Mouse (Mus musculus) thymus, adult 2 months (tissue): ENCODE data around the gene Icmt. TPM values are rescaled to one million over a fixed set of nuclear protein-coding genes. Genes with fewer than 3 reads are reported as not detected.

Experiments used
- DNase-seq: peaks from one replicate; pipeline ENCODE4 v3.0.0; 2021
- H3K27ac ChIP-seq: fragments of 200-500 bp; 2 replicates; pipeline ENCODE4 v1.5.1; 2012; ENCODE audit warnings: low read length, control low read depth; ENCODE audit not compliant: control insufficient read depth, insufficient read depth
- H3K27me3 ChIP-seq: fragments of 200-500 bp; 2 replicates; pipeline ENCODE4 v1.6.1; 2012; ENCODE audit warnings: mild to moderate bottlenecking, low read length, moderate library complexity, mixed read lengths; ENCODE audit not compliant: control insufficient read depth, insufficient read depth
- H3K36me3 ChIP-seq: fragments of 200-500 bp; 2 replicates; pipeline ENCODE4 v1.6.1; 2012; ENCODE audit warnings: mild to moderate bottlenecking, low read length, moderate library complexity; ENCODE audit not compliant: control insufficient read depth, insufficient read depth
- H3K4me1 ChIP-seq: fragments of 200-500 bp; replicated peaks from 2 replicates; pipeline ENCODE4 v1.6.1; 2012; ENCODE audit warnings: low read length; ENCODE audit not compliant: control insufficient read depth, insufficient read depth
- H3K4me3 ChIP-seq: fragments of 200-500 bp; 2 replicates; pipeline ENCODE4 v1.5.1; 2012; ENCODE audit warnings: mild to moderate bottlenecking, low read length, control low read depth, moderate library complexity; ENCODE audit not compliant: control insufficient read depth, insufficient read depth
- CTCF ChIP-seq: fragments of 200-500 bp; IDR thresholded peaks from 2 replicates; pipeline ENCODE4 v1.5.1; 2012; ENCODE audit warnings: mild to moderate bottlenecking, control low read depth, low read length, moderate library complexity, borderline replicate concordance; ENCODE audit not compliant: control insufficient read depth, poor library complexity, insufficient read depth; ENCODE audit errors: extremely low read depth
- POLR2A ChIP-seq: fragments of 200-500 bp; IDR thresholded peaks from 2 replicates; pipeline ENCODE4 v1.6.1; 2012; ENCODE audit warnings: mild to moderate bottlenecking, low read length, control low read depth, moderate library complexity; ENCODE audit not compliant: control insufficient read depth, poor library complexity, insufficient read depth; ENCODE audit errors: extremely low read depth
- WGBS: fragments of 180-500 bp; shearing (Covaris S2); methylation state at CpG from one replicate; pipeline ENCODE4 v1.1.7; 2018; 5-methylcytosine and 5-hydroxymethylcytosine counted together
- polyA plus RNA-seq: library from polyadenylated mRNA; depleted of rRNA; stranded (reverse); fragments of >200 nt; gene quantifications from 2 replicates; pipeline ENCODE4 v1.2.3, GENCODE M21; 2012; rRNA removed

Gene Icmt
- 42.6 and 48.1 TPM in 2 replicates for polyA plus RNA-seq

DNA sequence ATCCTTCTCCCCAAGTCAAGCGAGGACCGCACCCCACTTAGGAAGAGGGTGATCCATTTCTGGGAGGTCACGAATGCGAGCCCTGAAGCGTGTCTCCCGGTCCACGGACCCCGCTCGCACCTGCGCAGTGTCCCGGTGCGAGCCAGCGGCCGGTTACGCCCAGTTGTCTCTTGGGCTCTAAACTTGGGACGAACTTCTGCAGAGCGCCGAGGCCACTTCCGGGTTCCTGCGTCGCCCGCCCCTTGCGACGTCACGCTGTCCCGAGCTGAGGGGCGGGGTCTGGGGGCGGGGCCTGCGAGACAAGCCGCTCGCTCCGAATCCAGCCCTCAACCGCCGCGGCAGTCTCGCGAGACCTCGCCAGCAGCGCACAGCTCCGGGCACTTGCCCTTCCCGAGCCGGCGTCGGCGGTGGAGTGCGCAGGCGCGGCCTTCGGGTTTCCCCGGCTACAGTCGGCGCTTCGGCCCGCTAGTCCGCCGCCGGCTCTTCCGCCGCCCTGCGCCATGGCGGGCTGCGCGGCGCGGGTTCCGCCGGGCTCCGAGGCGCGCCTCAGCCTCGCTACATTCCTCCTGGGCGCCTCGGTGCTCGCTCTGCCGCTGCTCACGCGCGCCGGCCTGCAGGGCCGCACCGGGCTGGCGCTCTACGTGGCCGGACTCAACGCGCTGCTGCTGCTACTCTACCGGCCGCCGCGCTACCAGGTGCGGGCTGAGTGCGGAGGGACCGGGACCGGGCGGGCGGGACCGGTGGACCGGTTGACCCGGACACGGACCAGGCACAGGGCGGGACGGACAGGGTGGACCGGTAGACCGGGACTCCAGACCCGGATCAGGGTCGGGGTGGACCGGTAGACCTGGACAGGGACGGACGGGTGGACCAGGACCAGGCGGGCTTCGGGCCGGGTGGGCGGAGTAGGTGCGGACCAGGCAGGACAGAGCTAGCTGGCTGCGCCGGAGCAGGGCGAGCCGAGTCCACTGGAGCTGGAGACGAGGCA, at the start of gene Icmt:
Gene Icmt, plus strand, starts transcription at position 354 of the 988 bp plus-strand sequence.
- H3K36me3 ChIP-seq: peaks cover 5% of the 10 kb centered on the region; the same call in 1 of the 2 replicates
- peak; percentile 100 for DNase-seq
- TF ChIP-seq POLR2A (peak; percentile 88), CTCF (peak; percentile 46; the same call in 1 of the 2 replicates)
- peak within 1 kb of the TSS; percentile 87 for H3K27ac ChIP-seq
- H3K4me3 ChIP-seq: peak within 1 kb of the TSS; percentile 81
- H3K27me3 ChIP-seq: no peaks in the 10 kb centered on the region
- under 1% methylated on average over 119 of the region's 119 CpGs for WGBS
- H3K4me1 ChIP-seq: peaks cover 19% of the 10 kb centered on the region

GRCm38 (mm10) chr4:152250615-152251014, 46.4 kb upstream of the Icmt start:
- Histone ChIP-seq H3K27me3 (no peaks in the 10 kb centered on the region), H3K27ac (no peak overlapping the region), H3K4me1 (peaks cover 12% of the 10 kb centered on the region; the same call in 1 of the 2 replicates), H3K36me3 (no peaks in the 10 kb centered on the region), H3K4me3 (no peak overlapping the region)
- DNase-seq: no peak
- TF ChIP-seq POLR2A (no peak), CTCF (no peak)
- 94% methylated on average over 6 of the region's 6 CpGs for WGBS

GRCm38 (mm10) chr4:152253183-152253759, 43.8 kb upstream of the Icmt start:
- Histone ChIP-seq H3K36me3 (no peaks in the 10 kb centered on the region), H3K4me3 (no peak overlapping the region), H3K27me3 (no peaks in the 10 kb centered on the region), H3K27ac (no peak overlapping the region), H3K4me1 (no peaks in the 10 kb centered on the region)
- DNase-seq: no peak
- WGBS: 92% methylated on average over 9 of the region's 9 CpGs
- TF ChIP-seq POLR2A (no peak), CTCF (no peak)

DNA sequence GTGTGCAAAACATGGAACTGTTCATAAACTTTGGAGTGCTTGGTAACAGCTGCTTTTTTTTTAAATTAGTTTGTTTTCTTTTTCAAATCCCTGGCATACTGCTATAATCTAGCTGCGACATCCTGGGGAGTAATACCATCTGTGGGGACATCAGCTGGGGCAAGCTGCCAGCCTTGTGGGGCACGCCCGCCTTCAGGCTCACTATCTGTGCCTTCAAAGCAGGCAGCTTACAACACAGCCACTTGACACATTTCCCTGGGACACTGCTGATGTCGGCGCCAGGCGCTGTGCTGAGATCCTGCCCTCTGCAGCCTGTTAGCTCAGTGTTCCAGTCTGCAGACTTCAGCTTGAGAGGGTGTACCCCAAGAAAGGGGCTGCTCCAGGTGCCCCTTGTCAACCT, 40.0 kb upstream of the Icmt start:
- DNase-seq: no peak

DNA sequence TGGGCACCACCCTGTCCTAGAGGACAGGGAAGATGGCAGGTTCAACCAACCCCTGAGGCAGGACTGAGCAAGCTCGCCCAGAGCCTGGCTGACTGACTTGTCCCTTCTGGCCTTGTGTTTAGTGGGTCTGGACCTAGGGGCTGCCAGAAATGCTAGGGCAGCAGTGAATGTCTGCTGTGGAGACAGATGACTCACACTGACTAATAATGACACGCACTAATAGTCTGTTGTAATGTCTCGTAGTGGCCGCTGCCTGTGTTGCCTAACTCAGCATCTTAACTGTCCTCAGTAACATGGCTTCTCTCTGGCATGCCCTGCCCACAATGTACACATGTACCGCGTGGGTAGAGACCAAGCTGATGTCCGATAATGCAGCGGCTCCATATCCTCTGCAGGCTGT, 36.6 kb upstream of the Icmt start:
- DNase-seq: no peak
- Histone ChIP-seq H3K4me3 (no peak overlapping the region), H3K27me3 (no peaks in the 10 kb centered on the region), H3K4me1 (no peaks in the 10 kb centered on the region), H3K36me3 (no peaks in the 10 kb centered on the region), H3K27ac (no peak overlapping the region)
- TF ChIP-seq CTCF (no peak), POLR2A (no peak)
- 94% methylated on average over 8 of the region's 8 CpGs for WGBS

More for the DNA sequence above, 40.0 kb upstream of the Icmt start:
- H3K4me3 ChIP-seq: no peak overlapping the region
- 90% methylated on average over 6 of the region's 6 CpGs for WGBS
- H3K27me3 ChIP-seq: no peaks in the 10 kb centered on the region
- H3K36me3 ChIP-seq: no peaks in the 10 kb centered on the region
- no peaks in the 10 kb centered on the region for H3K4me1 ChIP-seq
- no peak overlapping the region for H3K27ac ChIP-seq
- TF ChIP-seq POLR2A (no peak), CTCF (no peak)

- H3K27ac ChIP-seq: no peak overlapping the region
- WGBS: 91% methylated on average over 9 of the region's 9 CpGs
Measured at GRCm38 (mm10) chr4:152262187-152262586, 34.8 kb upstream of the Icmt start.

More at GRCm38 (mm10) chr4:152262187-152262586, 34.8 kb upstream of the Icmt start:
- Histone ChIP-seq H3K27me3 (no peaks in the 10 kb centered on the region), H3K4me1 (no peaks in the 10 kb centered on the region), H3K36me3 (no peaks in the 10 kb centered on the region), H3K4me3 (no peak overlapping the region)
- DNase-seq: no peak
- TF ChIP-seq CTCF: no peak
- no peak for TF ChIP-seq POLR2A
